Mouse (Mus musculus) gastrocnemius, postnatal 14 days (tissue): ENCODE results near the gene Tmem140. TPM values are rescaled to one million over a fixed set of nuclear protein-coding genes. Genes with fewer than 3 reads are reported as not detected.

Experiments used
- DNase-seq: peaks from one replicate; pipeline ENCODE4 v3.0.0; 2021; ENCODE audit warnings: mixed read lengths
- intact Hi-C: fragments of 180-260 bp; cut with DNase I; formaldehyde crosslinking; loops from one replicate; pipeline ENCODE4 v1.15.1; 2025; ENCODE audit warnings: low total_unique reads
- total RNA-seq, 2 experiments: library from RNA; stranded (reverse); gene quantifications; 2 replicates each; pipeline ENCODE4 v1.2.3; 2021

Tmem140 gene
- total RNA-seq, 2 experiments from 2014 or later, result 12.7 to 15.5 TPM

DNA sequence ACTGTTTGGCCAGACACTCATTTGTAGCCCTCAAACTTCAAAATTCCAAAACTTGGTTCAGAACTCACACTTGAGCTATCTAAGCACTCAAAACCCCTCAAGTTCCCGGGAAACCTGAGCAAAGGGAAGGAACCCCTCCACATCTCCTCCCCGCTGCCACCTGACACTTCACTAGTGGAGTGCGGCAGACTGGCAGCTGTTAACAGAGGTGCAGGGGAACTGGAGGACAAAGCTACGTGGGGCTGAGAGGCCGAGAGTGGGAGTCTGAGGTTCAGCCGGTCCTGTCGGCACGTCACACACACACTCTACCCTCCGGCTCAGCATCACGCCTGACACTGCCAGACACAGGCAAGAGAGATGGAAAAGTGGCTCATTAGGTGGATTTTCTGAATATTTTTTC lies 40.9 kb downstream of the Tmem140 start:
- DNase-seq, result no peak
- intact Hi-C loops, result no loop called here

- no peak for DNase-seq
- intact Hi-C loops, result no loop called here
These were observed 41.4 kb downstream of the Tmem140 start for GRCm38 (mm10) chr6:34904361-34904760.

DNA sequence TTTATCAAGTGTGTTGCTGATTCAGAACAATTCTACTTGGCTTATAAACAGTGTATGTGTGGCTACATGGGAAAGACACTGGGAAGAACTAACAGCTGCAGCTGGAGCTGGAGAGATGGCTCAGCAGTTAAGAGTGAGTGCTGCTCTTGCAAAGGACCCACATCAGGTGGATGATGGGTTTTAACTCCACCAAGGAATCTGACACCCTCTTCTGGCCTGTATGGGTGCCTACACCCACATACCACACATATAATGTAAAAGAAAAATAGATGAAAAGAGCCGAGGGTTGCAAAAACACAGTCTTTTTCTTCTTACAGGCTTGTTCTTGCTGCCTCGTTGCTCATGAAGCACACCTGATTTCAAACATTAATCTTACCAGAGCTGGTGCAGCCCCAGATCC lies 43.2 kb downstream of the Tmem140 start:
- intact Hi-C loops, result no loop called here
- DNase-seq, result no peak

DNA sequence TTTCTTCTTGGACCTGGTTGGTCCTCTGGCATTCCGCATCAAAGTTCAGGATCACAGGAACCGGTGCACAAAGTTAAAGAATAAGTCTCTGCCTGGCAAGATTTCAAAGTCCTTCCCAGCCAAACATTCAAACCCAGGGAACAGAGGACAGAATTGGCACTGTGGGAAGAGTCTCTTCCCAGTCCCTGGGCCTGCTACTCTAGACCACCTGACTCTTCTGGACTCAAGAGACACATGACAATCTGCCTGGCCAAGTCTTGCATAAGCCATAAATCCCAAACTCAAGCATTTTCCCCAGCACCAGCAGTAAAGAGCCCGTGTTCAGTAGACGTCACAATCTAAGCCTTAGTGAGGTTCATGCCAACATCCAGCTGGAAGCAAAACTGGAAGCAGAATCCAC lies 43.7 kb downstream of the Tmem140 start:
- intact Hi-C loops, result no loop called here
- no peak for DNase-seq

GRCm38 (mm10) chr6:34907121-34907614 lies 44.2 kb downstream of the Tmem140 start:
- no peak for DNase-seq
- intact Hi-C loops, result no loop called here

DNA sequence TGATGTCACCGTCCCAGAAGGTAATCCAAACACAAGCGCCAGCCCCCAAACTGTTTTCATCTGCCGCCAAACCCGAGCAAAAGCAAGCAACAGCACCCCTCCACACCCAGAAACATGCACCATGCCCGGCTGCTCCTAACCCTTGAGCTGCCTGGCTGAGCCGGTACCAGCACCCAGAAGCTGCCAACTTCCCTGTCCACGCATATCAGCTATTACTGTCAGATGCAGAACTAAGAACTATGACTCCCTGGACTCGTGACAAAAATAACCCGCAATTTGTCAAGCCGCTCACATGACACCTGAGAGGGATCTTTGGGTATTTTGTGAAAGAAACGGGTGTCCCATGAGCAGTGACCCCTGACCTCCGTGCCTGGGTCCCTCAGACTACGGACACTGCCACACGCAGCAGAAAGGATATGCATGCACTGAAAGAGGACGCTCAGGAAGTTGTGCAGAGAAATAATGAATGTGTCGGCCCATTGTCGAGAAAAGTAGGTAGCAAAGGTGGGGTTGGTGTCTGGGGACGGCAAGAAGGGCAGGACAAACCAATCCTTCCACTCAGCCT lies 44.8 kb downstream of the Tmem140 start:
- DNase-seq, result no peak
- intact Hi-C loops, result no loop called here

DNA sequence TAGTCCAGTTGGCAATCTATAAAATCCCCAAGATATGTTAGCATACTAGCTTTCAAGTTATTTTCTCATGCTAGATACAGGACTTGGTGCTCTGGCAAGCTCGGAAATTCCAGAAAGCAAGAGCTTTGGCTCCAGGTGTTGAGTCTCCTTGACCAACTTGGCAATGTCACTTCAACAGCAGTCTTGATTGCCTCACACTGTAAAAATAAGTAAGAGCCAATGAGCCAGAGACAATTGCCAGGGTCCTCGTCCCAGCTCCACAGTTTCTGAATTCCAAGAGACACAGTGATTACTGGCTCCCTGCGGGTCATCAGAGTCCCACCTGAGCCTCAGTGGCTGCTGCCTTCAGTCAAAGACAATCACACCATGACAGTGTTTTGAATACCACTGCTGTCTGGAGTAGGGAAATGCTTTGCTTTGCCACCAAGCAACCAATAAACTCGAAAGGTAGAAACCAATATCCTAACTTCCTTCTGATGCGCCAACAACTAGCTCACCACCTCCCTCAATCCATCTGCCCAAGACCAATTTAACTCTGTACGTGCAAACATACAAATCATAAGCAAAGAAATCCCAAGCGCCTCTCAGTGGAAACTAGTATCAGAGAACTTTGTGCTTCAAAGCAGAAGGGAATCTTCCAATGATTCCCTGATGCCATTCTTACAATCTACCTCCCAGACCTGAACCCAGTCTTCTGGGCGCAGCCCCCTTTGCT lies 46.8 kb downstream of the Tmem140 start:
- intact Hi-C loops, result no loop called here

DNA sequence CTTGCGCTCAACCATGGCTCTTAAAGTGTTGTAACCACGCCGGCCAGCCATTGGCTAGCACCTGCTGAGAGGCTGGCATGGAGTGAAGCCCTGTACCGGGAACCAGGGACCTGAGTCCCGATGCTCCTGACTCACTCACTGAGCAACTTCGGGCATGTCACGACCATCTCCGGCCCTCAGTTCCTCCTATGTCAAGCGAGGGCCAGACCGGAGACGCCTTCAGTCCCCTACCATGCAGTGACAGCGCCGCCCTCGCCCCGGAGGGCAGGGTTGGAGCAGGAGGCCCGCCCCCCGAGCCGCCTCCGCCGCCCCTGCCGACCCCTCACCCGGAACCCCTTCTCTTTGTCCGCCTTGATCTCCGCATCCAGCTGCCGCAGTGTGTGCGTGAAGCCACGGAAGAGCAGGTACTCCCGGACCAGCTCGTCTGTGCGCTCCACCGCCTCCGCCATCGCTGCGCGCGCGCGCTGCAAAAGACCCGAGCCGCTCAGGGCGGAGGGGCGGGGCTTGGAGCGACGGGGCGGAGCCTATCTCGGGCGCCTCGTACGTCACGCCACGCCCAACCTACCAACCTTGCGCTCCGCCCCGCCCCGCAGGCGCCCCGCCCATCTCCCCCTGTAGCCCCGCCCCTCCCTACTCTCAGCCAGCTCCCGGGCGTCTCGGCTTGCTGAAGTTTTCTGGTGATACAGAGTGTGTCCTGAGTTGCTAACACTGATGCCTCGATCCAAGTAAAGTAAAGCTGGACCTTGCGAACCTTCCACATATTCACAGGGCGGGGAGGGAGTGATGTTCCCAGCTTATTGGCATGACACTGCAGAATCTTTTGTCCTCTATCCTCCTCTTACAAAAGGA lies 47.6 kb downstream of the Tmem140 start, which contains the start of gene Wdr91:
Gene Wdr91 (minus strand): TSS at position 506 of the 849 bp plus-strand sequence.
- intact Hi-C loops, result no loop called here
- DNase-seq, result peak; percentile 94

More for the DNA sequence above, 46.8 kb downstream of the Tmem140 start:
- no peak for DNase-seq

GRCm38 (mm10) chr6:34913341-34914040 lies 50.5 kb downstream of the Tmem140 start:
- intact Hi-C loops, result no loop called here
- DNase-seq, result no peak

- intact Hi-C loops, result no loop called here
- no peak for DNase-seq
These were observed 51.5 kb downstream of the Tmem140 start for GRCm38 (mm10) chr6:34914462-34914861.

- DNase-seq, result no peak
- intact Hi-C loops, result no loop called here
These were observed 56.2 kb downstream of the Tmem140 start for GRCm38 (mm10) chr6:34919146-34919545.

DNA sequence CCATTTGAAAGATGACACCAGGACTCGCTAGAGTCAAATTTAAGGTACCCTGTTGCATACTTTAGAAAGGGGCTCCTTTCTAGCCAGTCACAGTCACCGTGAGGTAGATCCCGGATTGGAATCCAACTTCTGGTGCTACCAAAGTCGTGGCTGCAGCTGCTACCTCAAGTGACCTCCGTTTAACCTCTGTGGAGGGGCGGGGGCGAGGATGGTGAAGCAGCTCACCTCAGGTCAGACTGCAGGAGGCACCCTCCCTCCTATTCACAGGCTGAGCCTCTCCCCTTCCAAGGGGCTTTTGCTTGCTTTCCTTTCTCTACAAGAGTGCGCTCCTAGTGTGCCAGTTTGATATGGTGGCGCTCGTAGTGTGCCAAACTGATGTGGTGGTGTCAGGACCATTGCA lies 57.0 kb downstream of the Tmem140 start, which contains the start of gene Stra8:
Gene Stra8 (plus strand): TSS at position 208 of the 400 bp plus-strand sequence.
- intact Hi-C loops, result no loop called here
- DNase-seq, result no peak

GRCm38 (mm10) chr6:34920631-34921030 lies 57.7 kb downstream of the Tmem140 start:
- intact Hi-C loops, result no loop called here
- DNase-seq, result no peak

DNA sequence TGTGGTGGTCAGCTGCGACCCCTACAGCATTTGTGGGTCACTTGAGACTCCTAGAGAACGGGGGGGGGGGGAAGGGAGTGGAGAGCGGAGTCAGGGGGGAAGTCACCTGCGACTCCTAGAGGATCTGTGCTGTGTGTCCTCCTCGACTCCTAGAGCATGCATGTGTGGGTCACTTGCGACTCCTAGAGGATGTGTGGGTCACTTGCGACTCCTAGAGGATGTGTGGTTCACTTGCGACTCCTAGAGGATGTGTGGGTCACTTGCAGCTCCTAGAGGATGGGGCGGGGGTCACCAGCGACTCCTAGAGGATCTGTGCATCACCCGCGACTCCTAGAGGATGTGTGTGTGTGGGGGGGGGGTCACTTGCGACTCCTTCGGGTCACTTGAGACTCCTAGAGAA lies 59.0 kb downstream of the Tmem140 start:
- intact Hi-C loops, result no loop called here

More for the DNA sequence above, 59.0 kb downstream of the Tmem140 start:
- DNase-seq, result peak; percentile 55

Other genes starting within 250 kb of the Tmem140 start
- 1 to 10 TPM; 3.0 to 3.9 TPM for gene Agbl3, start 82.7 kb upstream of the Tmem140 start, total RNA-seq
- 1 to 10 TPM; 4.0 to 5.0 TPM for gene Cyren, start 14.9 kb downstream of the Tmem140 start, total RNA-seq
- 1 to 10 TPM; 9.3 to 9.7 TPM for gene Wdr91, start 47.7 kb downstream of the Tmem140 start, total RNA-seq
- not detected for gene Stra8, start 57.0 kb downstream of the Tmem140 start, total RNA-seq
- under 1 TPM in 1 of 2 experiments, not detected in 1; 0.11 TPM for gene Slc23a4, start 125.3 kb downstream of the Tmem140 start, total RNA-seq